Mouse (Mus musculus) hematopoietic multipotent progenitor cell, adult 10-12 weeks (in vitro differentiated cells): ENCODE data around the gene Gm44. TPM values are rescaled to one million over a fixed set of nuclear protein-coding genes. Genes with fewer than 3 reads are reported as not detected.

ENCODE experiments used
- polyA plus RNA-seq: library from polyadenylated mRNA; stranded (reverse); fragments of >175 nt; gene quantifications from 2 replicates; pipeline ENCODE4 v1.2.3, GENCODE M21; 2012; ENCODE audit warnings: low replicate concordance

The Gm44 gene
- polyA plus RNA-seq = not detected in 2 replicates

GRCm38 (mm10) chrX:90891842-90892241, at the start of gene Gm44:
TSS of gene Gm44 (plus strand) at chrX:90892142.

